Mouse (Mus musculus) layer of hippocampus, adult 9-10 months (tissue): Measurements from ENCODE around the gene Ltc4s.

Experiments used
- DNase-seq: peaks from one replicate; pipeline ENCODE4 v3.0.0; 2022; ENCODE audit warnings: low spot score

Gene Ltc4s

DNA sequence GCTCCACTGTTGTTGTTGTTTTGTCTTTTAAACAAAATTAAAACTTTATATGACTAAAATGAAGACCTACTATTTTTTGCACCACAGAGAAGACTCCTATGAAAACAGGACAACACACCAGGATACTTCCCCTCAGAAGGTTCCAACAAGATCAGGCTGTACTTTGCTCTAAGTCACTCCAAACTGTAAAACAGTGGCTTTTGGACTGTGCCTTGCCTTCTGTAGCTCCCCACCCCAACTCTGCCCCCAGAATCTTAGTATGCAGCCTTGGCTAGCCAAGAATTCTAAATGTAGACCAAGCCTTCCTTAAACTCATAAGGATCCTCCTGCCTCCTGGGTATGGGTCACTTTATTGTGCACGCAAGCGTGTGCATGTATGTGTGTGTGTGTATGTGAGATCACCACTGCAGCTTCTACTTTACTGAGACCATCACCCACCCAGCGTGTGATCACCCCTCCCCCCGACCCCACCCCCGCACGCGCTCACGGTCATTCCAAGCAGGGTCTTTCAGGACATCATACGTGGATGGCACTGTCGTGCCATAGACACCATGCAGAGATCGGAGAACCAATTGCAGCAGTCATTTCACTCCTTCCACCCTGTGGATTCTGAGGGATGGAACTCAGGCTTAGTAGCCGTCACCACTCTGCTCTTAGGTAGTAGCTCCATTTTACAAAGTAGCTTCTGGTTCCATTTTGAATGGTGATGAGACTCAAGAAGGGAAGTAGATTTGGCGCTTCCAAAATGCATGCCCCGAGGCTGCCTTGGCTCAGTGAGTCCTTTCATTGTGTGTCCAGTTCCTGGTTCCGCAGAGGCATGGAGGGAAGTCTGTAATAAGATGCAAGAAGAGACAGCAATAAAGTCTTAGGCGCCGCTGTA is 14.4 kb downstream of the Ltc4s start:
- no peak for DNase-seq

DNA sequence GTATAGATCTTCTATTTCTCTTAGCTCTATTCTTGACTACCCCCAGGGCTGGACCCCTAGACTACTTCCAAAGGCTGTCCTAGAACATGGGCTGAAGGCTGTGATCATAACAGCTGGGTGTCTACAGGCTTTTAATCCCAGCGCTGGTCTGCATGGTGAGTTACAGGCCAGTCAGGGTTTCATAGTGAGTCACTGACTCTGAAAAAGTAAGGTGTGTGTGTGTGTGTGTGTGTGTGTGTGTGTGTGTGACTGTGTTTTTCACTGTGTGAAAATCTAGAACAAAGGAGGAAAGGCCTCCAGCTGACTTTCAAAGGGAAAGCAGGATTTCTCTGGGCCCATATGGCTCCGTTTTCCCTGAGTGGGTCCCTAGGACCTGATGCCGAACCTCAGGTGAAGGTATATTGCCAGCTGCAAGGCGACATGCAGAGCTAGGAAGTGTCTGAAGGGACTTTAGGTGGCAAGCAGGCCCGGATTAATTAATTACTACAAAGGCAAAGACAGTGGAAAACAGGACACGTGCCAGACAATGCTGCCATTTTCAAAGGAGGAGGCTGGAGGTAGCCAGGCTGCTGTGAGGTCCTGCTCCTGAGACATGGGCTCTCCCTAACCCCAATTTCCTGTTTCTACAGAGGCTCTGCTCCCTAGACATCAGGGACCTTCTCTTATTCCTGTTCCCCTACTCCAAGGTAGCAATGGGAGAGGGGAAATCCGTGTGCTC is 15.7 kb downstream of the Ltc4s start:
- DNase-seq = no peak

DNA sequence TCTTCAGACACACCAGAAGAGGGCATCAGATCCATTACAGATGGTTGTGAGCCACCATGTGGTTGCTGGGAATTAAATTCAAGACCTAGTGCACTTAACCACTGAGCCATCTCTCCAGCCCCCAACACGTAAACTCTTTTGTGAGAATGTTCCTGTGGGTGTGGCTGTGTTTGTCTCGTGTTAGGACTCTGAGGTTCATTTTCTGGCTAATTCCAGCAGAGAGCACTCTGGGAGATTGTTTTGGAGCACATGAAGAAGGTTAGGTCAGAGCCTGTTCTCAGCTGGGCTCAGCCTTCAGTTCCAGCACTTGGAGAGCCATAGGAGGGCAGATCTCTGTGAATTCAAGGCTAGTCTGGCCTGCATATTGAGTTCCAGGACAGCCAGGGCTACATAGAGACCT is 18.6 kb downstream of the Ltc4s start:
- DNase-seq = no peak

DNA sequence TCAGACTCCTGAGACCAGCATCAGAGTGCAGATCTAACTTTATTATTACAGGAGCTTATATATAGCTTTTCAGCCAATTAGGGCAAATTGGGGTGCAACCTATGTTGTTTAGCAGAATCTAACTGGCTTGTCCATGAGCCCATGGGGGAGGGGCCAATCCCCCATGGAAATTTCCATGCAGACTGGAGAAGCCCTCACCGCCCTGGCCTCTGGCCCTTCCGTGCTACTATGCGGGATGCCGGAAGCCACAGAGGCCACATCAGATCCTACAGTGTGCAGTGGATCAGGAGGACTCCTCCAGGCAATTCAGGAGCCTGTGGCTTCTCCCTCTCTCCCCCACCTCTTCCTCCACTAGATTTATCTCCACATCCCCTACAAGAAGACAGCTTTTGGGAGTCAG is 20.6 kb downstream of the Ltc4s start:
- no peak for DNase-seq

DNA sequence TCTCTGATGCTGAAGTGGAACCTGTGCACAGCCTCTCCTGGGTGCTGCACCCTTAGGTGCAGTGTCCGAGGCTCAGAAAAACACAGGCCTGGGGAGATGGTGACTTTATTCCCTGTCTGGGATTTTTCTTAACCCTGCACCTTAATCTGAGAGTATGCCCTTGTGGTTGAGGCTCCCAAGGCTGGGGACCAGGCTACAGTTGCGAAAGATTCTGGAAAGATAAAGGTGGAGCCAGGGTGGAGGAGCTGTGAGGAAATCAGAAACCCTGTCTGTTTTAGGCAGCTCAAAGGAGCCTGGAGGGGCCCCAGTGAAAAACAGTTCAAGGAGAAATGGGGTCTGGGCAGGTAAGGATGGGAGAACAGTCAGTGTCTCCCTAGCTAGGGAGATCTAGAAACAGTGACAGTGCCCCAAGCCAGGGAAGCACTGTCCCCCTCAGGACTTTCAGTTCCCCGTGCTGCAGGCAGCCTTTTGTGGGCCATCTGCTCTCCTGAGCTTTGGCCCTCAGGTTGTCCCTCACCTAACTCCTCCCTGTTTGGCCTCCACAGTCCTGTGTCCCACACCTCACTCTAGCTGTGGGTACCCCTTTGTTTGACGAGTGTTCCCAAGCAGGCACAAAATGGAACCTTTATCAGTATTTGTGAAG is 21.6 kb downstream of the Ltc4s start:
- DNase-seq = no peak

DNA sequence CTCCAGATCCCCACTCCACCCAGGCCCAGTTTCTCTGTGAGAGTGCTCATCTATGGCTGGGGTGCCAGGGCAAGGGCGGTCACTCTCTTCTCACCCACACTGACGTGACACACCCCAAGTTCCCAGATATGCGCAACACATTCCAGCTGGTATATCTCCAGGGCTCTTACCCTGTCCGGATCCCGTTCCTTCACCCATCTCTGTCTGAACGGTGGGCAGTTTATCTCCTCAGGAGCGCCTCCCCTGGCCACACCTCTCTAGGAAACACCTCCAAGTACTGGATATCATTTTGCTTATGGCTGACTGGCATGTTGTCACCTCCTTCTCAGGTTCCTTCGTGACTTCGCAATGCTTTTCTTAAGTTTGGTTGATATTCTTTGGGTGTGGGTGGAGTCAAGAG is 22.8 kb downstream of the Ltc4s start:
- DNase-seq = no peak

DNA sequence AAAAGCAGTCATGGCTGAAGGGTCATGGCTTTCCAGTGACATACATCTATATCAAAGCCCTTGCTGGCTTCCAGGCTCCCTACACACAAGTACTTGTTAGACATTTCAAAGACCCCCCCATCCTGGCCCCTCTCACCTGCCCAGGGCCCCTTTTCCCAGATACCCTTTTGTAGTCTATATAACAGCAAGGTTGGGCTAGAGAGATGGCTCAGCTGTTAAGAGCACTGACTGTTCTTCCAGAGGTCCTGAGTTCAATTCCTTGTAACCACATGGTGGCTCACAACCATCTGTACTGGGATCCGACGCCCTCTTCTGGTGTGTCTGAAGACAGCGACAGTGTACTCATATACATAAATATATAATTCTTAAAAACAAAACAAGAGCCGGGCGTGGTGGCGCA is 23.8 kb downstream of the Ltc4s start:
- no peak for DNase-seq

DNA sequence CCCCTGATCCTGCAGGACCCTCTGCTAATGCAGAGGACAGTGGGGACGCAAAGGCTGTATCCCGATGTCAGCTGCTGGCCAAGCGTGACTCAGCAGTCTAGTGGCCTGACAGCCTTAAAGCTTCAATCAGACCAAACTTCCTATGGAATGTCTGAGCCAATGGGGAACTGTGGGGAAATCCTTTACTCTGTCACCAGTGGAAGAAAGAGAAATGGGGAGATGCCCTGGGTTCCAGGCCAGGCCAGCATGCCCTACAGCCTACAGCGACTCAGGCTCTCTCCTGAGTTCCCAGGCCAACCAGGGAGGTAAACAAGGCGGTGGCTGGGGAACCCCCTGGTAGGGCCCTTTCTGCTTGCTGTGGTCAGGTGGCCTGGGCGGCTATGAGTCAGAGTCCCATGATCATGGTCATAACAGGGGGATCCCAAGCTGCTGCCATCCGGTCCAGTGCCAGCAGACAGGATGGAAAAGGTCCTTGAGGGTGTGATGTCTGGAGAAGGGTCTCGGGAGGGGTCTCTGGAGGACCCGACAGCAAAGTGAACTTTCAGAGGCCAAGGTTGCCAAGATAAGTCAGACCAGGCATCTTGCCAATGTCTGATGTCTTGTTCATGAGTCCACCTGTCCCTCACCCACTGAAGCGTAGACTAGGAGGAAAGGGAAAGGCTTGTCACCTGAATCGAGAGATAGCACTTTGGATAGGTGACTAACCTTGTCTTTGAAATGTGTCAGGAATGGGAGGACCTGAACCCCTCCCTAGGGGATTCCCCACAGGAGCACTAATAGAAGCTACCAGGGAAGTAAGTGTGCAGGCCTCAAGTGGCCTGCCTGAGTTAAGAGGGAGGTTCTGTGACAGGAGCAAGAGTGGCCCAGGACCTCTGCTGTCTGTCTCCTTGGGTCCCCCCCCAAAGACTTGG is 25.3 kb downstream of the Ltc4s start:
- DNase-seq = no peak

DNA sequence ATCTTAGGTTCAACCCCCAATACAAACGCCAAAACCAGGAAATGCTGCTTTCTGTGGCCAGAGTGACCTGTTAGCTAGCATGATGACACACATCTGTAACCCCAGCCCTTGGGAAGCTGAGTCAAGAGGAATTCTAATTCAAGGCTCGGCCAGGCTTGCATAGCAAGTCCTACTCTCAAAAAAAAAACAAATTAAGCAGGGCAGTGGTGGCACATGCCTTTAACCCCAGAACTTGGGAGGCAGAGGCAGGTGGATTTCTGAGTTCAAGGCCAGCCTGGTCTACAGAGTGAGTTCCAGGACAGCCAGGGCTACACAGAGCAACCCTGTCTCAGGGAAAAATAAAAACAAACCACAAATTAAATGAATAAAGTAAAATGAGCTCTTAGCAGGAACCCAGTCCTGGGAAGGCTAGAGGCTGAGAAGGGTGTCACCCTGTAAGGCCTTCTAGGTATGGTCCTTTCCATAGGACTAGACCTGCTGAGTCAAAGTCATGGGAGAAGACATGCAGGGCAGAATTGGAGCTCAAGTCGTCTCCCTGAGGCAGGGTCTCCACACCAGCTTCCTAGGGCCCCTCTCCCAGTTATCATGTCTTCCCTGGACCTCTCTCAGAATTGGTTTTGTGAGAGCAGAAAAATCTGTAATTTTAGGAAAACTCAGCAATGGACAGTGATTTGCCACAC is 26.2 kb downstream of the Ltc4s start:
- DNase-seq = no peak

DNA sequence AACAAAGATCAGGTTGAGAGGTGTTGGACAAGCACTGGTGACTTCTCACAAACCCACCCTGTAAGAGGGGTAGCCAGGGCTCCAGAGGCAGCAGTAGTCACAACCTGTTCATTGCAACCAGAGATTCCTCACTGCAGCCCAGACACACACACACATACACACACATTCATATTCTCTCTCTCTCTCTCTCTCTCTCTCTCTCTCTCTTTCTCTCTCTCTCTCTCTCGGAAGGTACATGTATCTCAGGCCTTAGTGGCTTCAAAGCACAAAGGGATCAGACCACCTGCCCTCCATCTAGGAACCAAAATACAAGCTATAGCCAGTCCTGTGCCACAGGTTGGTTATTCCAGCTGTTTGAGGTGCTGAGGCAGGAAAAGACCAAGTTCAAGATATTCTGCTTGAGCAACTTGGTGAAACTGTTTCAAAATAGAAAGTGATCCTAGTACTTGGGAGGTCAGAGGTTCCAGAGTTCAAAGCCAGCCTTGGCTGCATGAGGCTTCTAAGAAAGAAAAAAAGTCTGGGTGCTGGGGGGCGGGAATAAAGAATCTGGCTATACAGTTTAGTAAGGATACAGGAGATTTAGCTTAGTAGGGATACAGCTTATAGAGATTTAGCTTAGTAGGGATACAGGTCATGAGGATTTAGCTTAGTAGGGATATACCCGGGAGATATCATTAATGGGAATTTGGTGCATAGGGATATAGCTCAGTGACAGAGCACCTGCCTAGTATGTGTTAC is 26.9 kb downstream of the Ltc4s start:
- no peak for DNase-seq

DNA sequence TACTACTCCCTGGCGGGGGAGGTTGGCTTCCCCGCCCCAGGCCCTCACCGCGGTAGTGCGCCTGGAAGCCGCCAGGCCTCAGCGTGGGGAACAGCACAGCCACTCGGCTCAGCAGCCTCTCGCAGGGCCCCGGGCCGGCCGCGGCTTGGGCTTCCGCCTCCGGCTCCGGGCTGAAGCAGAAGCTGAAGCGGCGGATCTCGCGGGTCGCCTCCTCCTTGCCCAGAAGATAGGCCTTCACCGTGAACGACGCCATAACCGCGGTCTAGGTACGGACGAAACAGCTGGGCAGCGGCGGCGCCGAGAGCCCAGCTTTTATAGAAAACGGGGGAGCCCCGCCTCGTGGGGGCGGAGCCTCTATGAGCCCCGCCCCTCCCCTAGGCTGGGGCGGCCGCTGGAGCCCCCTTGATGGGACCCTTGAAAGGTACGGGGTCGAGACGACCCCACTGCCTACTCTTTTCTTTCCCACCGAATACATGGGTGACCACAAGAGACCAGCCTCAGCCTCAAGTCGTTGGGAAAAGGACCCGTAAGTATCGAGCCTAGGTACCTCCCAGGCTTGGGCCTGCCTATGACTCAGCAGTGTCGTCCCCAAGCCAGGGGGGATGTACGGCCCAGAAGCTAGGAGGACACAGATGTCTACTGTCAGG is 27.8 kb downstream of the Ltc4s start, which contains the start of the genes Sqstm1 and Mgat4b:
Gene Sqstm1 (minus strand): TSS at position 323 of the 647 bp plus-strand sequence.
Gene Mgat4b (plus strand): TSS at position 386 of the 647 bp plus-strand sequence.
- DNase-seq = no peak

DNA sequence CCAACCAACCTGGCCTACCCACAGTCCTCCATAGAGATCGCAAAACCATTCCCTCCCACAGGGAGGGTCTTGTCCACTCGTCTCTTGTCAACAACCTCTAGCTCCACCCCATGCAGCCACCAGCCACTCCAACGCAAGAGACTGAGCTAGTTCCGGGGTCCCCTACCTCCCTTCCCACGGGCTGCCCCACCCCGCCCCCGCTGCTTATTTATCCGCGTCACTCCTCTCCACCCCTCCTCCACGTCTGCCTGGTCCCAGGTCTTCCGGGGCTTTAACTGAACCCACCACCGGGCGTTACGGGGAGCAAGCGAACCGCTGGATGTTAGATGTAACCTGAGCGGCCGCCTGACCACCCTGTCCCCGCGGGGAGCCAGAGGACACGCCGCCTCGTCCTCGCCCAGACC is 28.3 kb downstream of the Ltc4s start:
- DNase-seq = no peak

DNA sequence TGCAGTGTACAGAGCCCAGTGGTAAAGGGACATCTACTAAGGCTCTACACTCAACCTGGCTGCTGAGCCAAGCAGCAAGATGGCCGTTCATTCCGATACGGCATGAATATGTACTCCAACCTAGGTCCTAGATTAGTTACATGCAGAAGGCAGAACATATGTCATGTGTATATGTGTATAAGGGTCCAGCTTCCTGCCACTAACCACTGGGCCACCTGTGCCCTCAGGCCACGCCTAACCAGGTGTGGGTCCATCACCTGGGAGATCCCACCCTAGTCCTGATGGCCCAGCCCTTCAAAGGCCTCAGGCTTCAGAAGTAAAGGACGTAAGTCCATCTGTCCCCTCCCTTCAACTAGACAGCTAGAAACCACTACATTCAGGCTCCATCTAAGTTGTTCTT is 30.4 kb downstream of the Ltc4s start:
- DNase-seq = no peak

DNA sequence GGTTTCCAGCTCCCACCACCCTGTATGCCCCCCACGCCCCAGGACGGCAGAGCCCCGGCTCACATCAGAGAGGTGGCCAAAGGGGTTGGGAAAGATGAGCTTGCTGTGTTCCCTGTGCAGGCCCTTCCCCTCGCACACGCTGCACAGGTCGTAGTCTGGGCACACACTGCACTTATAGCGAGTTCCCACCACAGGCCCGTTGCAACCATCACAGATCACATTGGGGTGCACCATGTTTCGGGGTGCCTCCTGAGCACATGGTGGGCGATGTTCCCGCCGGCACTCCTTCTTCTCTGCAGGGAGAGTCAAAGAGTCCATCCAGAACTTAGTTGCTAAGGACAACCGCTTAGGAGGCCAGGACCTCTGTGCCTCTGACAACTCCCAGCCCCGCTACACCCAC is 31.1 kb downstream of the Ltc4s start:
- DNase-seq = no peak

DNA sequence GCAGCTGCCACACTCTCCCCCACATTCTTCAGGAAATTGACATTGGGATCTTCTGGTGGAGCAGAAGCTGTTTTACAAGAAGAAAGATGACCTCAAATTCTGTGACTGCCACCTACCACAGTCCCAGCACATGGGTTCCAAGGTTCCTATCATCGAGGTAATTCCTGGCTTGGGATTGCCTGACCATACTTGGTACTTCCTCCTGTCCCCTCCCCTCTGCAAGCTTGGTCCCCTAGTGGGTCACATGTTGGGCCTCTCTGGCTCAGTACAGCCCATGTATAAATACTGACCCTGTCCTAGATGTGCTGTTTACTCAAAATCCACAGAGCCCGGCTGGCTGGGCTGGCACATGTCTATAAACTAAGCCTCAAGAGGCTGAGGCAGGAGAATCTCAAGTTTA is 32.4 kb downstream of the Ltc4s start:
- DNase-seq = no peak

DNA sequence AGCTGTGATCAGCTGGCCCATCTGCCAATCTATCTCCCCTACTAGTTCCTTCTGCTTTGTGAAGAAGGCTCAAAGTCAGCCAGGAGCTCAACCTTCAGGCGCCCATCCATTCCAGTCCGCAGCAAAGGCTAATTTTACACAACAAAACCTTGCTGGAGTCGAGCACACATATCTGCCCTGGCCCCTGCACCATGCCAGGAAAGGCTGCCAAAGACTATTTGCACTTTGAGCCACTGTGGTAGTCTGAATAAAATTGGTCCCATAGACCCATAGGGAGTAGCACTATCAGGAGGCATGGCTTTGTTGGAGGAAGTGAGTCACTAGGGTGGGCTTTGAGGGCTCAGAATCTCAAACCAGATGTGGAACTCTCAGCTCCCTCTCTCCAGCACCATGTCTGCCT is 33.0 kb downstream of the Ltc4s start:
- no peak for DNase-seq

DNA sequence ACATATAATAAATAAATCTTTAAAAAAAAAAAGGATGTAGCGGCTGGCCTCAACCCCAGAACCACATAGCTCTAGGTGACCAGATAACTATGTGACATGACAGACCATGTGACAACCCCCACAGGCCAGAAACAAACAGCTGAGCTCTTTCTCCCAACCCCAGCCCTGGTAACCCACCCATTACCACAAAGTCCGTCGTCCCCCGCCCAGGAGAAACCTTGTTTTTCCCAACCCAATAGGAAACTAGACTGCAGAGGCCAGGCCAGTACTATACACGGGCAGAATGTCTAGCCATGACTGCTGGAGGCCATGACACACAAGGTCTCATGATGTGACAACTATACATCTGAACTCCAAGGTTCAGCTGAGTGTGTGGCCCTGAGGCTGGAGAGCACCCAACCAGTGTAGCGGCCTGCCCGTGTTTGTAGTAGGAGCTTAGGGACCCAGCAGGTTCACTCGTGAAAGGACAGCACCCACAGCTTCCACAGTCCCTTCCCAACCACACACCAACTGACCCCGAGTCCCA is 35.1 kb downstream of the Ltc4s start:
- DNase-seq = no peak

DNA sequence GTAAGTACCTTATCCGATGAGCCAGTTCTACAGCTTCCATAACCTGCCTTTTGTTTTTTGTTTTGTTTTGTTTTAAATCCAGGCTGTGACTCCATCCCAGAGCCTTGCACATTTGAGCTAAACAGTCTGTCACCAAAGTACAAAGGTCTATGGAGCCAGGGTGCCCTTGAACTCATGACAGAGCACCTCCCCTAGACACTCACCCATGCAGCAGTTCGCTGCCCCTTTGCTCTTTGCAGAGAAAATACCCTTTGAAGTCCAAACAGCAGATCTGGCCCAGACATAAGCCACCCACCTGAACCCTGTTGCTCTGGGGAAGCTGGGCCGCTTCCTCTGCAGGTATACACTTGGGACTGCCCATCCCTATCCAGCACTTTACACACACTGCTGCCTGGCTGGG is 36.8 kb downstream of the Ltc4s start:
- no peak for DNase-seq

DNA sequence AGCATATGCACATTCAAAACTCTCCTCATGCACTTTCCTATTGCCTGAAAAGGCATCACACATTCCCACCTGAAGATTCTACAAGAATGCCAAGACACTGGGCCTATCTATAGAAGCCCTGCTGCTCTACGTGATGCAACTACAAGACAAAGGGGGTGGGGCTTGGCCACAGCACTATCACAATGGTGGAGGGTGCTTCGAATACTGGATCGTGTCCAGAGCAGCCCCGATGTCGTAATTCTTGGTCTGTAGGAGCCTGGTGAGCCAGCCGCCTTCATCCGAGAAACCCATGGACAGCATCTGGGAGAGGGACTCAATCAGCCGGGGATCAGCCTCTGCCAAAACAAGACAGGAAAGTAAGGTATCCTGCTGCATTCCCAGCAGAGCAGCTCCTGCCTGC is 37.8 kb downstream of the Ltc4s start:
- DNase-seq = no peak

DNA sequence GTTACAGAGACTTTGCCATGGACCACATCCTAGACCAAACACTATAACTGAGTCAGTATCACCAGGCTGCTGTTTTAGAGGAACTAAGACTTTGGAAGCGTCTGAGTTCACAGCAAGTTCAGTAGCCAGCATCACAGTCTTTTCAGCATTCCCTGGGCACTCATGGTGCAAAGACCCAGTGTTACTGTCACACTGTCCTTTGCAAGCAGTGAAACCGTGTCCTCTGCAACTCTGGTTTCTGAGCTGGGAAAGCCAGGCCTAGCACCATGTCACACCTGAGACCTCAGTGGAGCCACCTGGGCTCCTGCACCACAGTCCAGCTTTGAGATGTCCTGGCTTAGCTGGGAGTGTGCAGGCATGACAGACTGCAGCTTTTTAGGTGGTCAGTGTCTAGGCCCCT is 39.5 kb downstream of the Ltc4s start:
- no peak for DNase-seq
